Mouse (Mus musculus) cerebellum, postnatal 10 days (tissue): ENCODE measurements around the gene Plekhm1.

Experiments used
- DNase-seq, 2 experiments: peaks; one replicate each; pipeline ENCODE4 v3.0.0; 2021; ENCODE audit warnings: mixed read lengths in 2 of 2

The Plekhm1 gene

GRCm38 (mm10) chr11:103359841-103360641, 52.4 kb downstream of the Plekhm1 start:
- peak; percentile 80 to 85 for DNase-seq

- peak; percentile 85 for DNase-seq
These were observed 53.4 kb downstream of the Plekhm1 start for GRCm38 (mm10) chr11:103359122-103359521.

GRCm38 (mm10) chr11:103358316-103358715, 54.2 kb downstream of the Plekhm1 start:
- no peak for DNase-seq

DNA sequence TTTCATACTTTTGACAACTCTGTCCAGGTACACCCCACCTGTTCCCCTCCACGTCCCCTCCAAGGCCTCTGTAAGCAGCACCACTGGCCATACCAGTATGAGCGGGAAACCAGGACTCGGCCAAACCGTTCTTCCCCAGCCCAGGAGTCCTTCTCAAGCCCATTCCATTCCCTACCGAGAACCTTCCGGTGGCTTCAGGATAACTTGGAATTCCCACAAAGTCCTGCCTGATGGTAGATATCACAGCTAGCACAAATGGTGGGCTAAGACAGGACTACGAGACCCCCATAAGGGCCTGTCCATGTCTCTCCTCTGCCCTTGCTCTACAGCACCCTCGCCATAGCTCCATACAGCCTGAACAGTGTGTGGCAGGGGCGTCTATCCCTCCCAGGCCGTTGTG, 54.8 kb downstream of the Plekhm1 start:
- no peak for DNase-seq

DNA sequence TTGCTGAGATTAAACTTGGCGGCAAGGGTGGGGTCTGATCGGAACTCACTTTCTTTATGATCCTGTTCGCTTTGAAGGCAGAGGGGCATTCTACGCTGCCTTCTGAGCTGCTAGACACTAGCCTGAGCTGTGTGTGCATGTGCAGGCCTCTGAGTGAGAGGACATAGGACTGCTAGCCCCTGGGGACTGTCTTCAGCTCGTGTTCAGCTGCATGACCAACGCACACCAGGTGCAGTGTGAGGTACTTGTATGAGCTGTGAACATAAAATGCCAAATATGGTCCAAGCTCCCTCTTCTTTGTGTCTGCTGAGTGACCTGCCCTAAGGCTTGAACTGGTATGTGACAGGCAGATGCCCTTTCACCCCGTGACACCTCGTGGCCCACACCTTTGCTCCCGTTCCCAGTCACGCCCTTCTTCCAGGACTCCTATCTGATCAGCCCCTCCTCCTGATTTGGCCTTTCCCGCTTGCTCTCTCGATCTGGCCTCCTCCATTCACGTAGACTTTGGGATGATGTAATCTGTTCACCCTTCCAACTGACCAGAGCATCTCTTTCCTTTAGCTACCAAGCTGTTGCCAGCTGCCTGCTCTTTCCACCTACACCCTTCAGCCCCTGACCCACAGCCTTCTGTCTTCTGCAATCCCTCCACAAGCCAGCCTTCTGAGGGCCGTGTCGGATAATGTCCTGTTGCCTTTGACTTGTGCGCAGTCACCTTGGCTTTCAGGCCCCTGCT, 55.4 kb downstream of the Plekhm1 start:
- peak in 1 of 2 experiments; percentile 1 for DNase-seq

DNA sequence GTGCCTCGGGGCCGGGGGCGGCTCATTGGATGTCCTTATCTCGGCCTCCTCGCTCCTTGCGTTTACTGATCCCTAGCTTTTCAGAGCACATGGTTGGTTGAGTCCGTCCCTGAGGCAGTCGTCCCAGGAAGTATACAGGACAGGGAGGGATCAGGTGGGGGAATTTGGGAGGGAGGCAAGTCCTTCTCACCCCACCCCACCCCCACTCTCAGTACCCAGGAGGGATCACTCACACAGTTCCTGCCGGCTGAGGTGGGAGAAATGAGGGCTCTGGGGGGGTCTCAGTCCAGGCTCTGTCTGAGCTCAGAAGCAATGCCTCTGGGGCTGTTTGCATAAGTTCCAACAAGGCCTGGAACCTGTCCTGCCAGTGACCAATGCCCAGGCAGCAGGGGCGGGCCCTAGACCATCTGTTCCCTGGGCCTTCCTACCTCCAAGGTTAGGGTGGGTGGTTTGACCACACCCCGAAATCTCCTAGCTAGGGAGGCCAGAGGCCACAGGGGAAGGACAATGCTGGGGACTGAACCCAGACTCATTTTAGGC, 56.4 kb downstream of the Plekhm1 start:
- peak in 1 of 2 experiments; percentile 7 for DNase-seq

DNA sequence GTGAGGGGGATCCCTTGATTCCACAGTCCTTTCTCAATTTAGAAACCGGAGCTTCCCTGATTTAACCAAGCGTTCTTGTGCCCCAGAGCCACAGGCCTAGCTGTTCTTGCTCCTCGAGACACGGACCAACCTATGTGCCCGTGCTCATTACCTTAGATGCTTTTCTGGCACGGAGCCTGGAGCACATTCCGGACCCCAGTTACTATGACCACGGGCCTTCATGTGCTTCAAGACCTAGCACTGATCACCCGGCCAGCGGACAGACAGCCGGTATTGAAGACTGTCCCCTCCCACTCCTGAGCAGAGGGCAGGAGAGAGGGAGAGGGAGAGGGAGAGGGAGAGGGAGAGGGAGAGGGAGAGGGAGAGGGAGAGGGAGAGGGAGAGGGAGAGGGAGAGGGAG, 57.2 kb downstream of the Plekhm1 start:
- peak in 1 of 2 experiments; percentile 9 for DNase-seq

DNA sequence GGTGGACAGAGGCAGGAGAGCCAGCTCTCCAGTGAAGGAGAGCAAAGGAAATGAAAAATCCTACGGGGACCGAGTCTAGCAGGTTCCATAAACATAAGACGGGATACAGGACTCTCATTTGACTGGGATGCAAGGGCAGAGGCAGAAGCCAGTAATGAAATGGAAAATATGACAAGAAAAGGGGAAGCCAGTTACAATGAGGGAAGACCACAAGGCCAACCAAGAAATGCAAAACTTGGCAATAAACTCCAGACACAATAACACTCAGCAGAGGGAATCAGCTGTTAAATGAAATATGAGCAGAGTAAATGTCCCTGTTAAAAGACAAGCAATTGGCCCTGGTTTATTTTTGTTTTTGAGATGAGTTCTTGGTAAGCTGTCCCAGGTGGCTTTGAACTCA, 58.5 kb downstream of the Plekhm1 start:
- no peak for DNase-seq

DNA sequence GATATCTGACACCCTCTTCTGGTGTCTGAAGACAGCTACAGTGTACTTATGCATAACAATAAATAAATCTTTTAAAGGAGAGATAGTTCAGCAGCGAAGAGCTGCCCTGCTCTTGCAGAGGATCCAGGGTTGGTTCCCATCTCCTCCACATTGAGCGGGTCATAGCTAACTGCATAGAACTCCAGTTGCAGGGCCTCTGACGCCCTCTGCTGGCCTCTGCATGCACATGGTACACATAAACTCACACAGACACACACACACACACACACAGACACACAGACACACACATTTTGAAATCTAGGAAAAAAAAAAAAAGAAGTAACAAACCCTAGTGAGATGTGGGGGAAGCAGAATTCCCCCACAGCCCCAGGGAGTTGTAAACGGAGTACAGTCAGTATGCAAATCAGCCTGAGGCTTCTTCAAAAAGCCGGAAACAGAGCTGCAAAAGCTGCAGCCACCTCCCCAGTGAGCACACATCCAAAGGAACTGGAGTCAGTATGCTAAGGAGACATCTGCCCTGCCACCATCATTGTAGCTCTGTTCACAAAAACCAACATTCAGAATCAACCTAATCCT, 60.2 kb downstream of the Plekhm1 start:
- DNase-seq, result no peak

- no peak for DNase-seq
These were observed 61.7 kb downstream of the Plekhm1 start for GRCm38 (mm10) chr11:103350711-103351315.

GRCm38 (mm10) chr11:103349699-103350098, 62.8 kb downstream of the Plekhm1 start:
- DNase-seq, result no peak

DNA sequence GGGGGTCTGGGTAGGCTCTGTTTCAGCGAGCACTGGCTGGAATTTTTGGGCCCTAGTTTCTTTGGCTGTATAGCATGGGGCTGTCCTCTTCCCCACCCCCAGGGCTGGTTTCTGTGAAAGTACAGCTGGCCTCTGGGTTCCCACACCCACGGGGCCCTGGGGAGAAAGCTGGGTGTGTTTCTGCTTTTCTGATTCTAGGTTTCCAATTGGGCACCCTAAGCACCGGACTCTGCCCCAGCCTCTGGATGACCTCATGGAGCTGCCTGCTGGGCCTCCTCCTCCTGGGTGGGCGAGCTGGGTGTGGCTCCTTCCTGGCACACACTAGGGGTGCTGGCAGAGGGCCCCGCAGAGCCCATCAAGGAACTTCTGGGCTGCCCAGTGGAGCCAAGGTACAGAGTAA, 65.8 kb downstream of the Plekhm1 start:
- DNase-seq, result peak in 1 of 2 experiments; percentile 27

DNA sequence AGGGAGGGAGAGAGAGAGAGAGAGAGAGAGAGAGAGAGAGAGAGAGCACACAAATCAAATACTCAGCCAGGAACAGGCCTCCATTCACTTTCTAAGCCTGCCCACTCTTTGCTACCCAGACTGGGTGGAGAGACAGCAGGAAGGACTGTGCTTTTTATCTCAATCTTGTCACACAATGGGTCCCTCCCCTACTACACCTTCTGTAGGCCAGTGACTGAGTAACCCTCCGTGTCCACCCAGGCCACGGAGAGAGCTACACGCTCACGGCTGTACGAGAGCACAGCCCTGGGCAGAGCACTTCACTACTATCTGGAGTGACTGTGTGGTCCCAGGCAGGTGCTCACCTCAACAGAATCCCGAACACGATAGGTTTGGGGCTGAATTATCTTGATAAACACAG, 66.3 kb downstream of the Plekhm1 start:
- no peak for DNase-seq

GRCm38 (mm10) chr11:103345408-103346091, 66.9 kb downstream of the Plekhm1 start:
- DNase-seq, result no peak

- no peak for DNase-seq
These were observed 67.8 kb downstream of the Plekhm1 start for GRCm38 (mm10) chr11:103344494-103345332.

- DNase-seq, result no peak
These were observed 68.6 kb downstream of the Plekhm1 start for GRCm38 (mm10) chr11:103343881-103344280.

DNA sequence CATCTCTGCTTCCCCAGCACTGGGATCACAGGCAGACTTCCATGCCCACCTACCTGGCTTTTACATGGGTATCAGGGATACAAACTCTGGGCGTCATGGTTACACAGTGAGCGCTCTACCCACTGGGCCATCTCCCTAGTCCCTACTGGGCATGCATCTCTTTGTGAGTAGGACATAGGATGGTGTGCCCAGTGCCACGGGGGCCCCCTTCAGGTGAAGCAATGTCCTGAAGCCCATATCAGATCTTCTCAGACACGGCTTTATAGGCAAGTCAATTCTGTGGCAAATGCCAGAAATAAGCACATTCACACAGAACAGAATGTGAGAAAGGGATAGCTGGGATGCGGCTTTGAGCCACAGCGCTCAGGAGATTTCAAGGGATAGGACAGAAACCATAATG, 69.4 kb downstream of the Plekhm1 start:
- no peak for DNase-seq

DNA sequence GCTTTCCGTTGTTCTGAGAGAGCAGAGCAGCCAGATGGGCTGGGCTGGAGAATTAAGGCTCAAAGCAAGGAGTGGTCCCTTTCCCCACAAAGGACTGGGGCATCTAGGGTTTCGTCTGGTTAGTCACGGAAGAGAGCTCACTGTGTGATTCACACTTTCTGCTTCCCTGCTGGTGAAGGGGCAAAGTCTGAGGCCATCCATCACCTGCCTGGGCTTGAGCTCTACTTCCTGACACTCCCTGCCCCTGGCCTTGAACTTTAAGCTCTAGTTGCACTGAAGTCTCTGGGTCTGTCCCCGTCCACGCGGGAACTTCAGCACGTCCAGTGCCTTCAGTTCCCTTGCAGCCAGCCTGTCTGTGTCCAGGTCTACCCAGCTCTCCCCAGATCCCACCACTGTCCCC, 71.8 kb downstream of the Plekhm1 start:
- DNase-seq, result no peak

DNA sequence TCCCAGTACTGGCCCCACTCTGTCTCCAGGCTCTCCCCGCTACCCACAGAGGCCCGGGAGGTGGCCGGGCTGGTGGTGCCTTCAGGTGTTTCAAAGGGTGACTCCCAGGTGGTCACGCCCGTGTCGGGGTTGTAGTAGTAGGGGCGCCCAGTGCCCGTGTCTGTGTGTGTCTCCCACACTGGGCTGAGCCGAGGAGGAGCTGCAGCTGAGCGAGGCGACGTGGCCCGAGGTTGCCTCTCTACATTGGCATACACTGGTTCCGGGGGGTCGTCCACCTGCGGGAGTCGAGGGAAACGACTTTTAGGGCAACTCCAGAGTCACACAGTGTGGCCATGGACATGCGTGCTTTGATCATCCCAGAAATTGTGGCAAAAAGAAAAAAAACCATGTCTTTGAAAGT, 72.4 kb downstream of the Plekhm1 start:
- DNase-seq, result no peak

GRCm38 (mm10) chr11:103339414-103340119, 72.9 kb downstream of the Plekhm1 start:
- DNase-seq, result no peak

DNA sequence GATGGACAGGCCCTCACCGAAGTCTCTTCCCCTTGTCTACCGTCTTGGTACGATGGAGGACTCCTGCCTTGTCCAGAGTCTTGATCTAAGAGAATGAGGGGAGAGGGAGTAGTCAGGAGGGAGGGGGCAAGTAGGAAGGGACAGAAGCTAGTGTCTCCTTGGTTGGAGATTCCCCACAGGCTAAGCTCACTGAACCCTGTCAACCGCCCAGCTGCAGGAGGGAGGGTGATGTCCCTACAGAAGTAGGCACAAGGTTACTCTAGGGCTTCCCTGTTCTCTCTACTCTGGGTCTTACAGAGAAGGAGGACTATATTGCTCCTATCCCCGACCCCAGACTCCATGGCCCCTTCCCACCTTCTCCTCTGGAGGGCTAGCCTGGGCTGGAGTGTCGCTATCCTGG, 73.8 kb downstream of the Plekhm1 start:
- DNase-seq, result no peak
